Mouse (Mus musculus): ENCODE data around the gene Otof. TPM values are rescaled to one million over a fixed set of nuclear protein-coding genes. Genes with fewer than 3 reads are reported as not detected.
A peak's percentile ranks its signal among the peaks of the same experiment; 100 is the strongest.

Otof gene
- polyA plus RNA-seq, 1 experiment from 2014 or later: 4.2 TPM

DNA sequence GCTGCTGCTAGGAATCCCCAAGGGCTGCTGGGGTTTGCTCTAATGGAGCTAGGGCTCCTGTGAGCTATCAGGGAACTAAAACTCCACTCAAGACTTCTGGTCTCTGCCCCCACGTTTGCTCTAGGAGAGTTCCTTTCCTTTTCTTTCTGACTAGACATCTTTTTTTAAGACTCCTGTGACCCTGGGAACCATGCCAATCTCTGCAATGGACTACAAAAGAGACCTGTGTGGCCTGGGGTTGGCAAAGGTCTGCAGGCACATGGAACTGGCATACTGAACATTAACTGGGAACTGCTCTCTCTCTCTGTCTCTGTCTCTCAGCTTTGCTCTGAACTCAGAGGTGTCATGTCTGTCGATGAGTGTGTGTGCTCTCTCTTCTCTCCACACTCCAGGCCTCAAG, 46.4 kb downstream of the Otof start:
- DNase-seq (ENCODE audit: low spot score): no peak
- 68% methylated on average over 2 of the region's 2 CpGs for WGBS

DNA sequence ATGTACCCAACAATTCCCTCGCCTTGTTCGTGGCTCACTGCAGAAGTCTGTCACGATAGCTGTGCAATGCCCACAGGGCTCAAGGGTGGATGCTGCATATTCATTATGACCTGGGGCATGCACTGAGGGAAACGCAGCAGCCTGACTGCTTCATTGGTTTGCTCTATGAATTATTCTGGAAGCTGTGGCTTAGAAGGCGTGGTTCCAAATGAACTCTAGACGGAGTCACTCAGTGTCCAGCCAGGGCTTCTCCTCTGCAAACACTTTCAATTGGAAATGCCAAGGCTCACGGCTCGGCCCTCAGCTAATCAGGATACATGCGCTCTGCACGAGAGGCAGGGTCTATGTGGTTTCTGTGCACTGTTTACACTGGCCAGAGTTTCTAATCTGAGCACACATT, 50.2 kb downstream of the Otof start:
- no peak overlapping the region for H3K4me2 ChIP-seq (replicated peaks)
- H3K4me1 ChIP-seq (replicated peaks; ENCODE audit: control insufficient read depth, insufficient read depth, low read length): peaks cover 11% of the 10 kb centered on the region
- ATAC-seq (ENCODE audit: low FRiP score) (no peak), DNase-seq (ENCODE audit: low spot score) (no peak)
- no peak overlapping the region for H3K9ac ChIP-seq
- H3K4me3 ChIP-seq (replicated peaks; ENCODE audit: low read length): no peak overlapping the region
- H3K27ac ChIP-seq: no peak overlapping the region
- H3K27me3 ChIP-seq (ENCODE audit: control insufficient read depth, insufficient read depth, low read length): no peaks in the 10 kb centered on the region
- 43% methylated on average over 10 of the region's 10 CpGs for WGBS
- H3K9me3 ChIP-seq (ENCODE audit: control insufficient read depth, low read length): no peaks in the 10 kb centered on the region
- no peaks in the 10 kb centered on the region for H3K36me3 ChIP-seq (replicated peaks; ENCODE audit: control insufficient read depth, insufficient read depth)

More for the DNA sequence above, 46.4 kb downstream of the Otof start:
- Histone ChIP-seq H3K4me3 (replicated peaks; ENCODE audit: low read length) (no peak overlapping the region), H3K27ac (no peak overlapping the region), H3K4me2 (replicated peaks) (no peak overlapping the region), H3K36me3 (replicated peaks; ENCODE audit: control insufficient read depth, insufficient read depth) (no peaks in the 10 kb centered on the region), H3K4me1 (replicated peaks; ENCODE audit: control insufficient read depth, insufficient read depth, low read length) (0 out of 2 replicates have a peak, but pooled peaks cover 7% of the 10 kb centered on the region), H3K9me3 (ENCODE audit: control insufficient read depth, low read length) (no peaks in the 10 kb centered on the region), H3K9ac (no peak overlapping the region), H3K27me3 (ENCODE audit: control insufficient read depth, insufficient read depth, low read length) (no peaks in the 10 kb centered on the region)
- no peak for ATAC-seq (ENCODE audit: low FRiP score)

DNA sequence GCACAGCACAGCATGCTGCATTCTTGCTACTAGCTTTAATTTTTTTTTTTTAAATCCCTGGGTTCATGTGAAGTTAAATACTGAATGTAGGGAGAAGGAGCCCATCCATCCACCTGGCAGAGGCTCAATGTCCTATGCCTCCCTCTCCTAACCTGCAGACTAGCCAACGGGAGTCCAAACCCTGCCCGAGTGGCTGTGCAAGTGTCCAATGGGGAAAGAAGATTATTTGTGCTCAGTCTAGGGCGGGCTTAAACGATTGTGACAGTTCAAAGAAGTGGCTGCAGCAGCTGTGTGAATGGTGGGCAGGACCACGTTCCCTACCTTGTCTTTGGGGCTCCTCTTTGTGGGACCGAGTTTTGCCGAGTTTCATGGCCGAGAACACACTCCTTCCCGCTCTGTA, 54.9 kb downstream of the Otof start:
- WGBS: 11% methylated on average over 9 of the region's 9 CpGs
- Histone ChIP-seq H3K4me1 (replicated peaks; ENCODE audit: control insufficient read depth, insufficient read depth, low read length) (peaks cover 8% of the 10 kb centered on the region), H3K4me2 (replicated peaks) (peak overlapping the region; percentile 28; the same call in 1 of the 2 replicates), H3K9ac (0 out of 2 replicates have a peak overlapping the region, but pooled peaks have one; percentile 1), H3K36me3 (replicated peaks; ENCODE audit: control insufficient read depth, insufficient read depth) (no peaks in the 10 kb centered on the region), H3K9me3 (ENCODE audit: control insufficient read depth, low read length) (no peaks in the 10 kb centered on the region), H3K27me3 (ENCODE audit: control insufficient read depth, insufficient read depth, low read length) (no peaks in the 10 kb centered on the region), H3K4me3 (replicated peaks; ENCODE audit: low read length) (no peak overlapping the region), H3K27ac (no peak overlapping the region)
- ATAC-seq (ENCODE audit: low FRiP score) (no peak; the same call in 1 of the 2 replicates), DNase-seq (ENCODE audit: low spot score) (peak; percentile 39)

DNA sequence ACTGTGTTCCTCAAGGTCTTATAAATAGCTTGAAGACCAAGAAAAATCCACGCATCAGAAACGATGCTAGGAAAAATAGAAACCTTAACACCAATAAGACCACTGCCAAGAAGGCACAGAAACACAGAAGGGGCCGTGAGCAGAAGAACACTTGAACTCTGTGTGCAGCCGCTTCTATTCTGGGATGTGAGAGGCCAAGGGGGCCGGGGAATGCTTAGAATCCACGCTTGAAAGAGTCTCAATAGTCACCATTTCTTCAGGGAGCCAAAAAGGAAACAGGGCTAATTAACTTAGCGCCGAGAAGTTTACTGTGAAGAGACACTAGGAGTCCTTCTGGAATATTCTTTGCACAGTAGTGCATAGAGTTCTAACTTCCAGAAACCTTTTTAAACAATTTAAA, 60.6 kb downstream of the Otof start:
- WGBS: 12% methylated on average over 8 of the region's 8 CpGs
- no peak overlapping the region for H3K27ac ChIP-seq
- no peak overlapping the region for H3K9ac ChIP-seq
- no peak for ATAC-seq (ENCODE audit: low FRiP score)
- no peaks in the 10 kb centered on the region for H3K27me3 ChIP-seq (ENCODE audit: control insufficient read depth, insufficient read depth, low read length)
- H3K9me3 ChIP-seq (ENCODE audit: control insufficient read depth, low read length): no peaks in the 10 kb centered on the region
- no peak overlapping the region for H3K4me3 ChIP-seq (replicated peaks; ENCODE audit: low read length)
- no peaks in the 10 kb centered on the region for H3K4me1 ChIP-seq (replicated peaks; ENCODE audit: control insufficient read depth, insufficient read depth, low read length)
- no peak for DNase-seq (ENCODE audit: low spot score)
- no peak overlapping the region for H3K4me2 ChIP-seq (replicated peaks)
- H3K36me3 ChIP-seq (replicated peaks; ENCODE audit: control insufficient read depth, insufficient read depth): no peaks in the 10 kb centered on the region

GRCm38 (mm10) chr5:30400521-30400920, 61.2 kb downstream of the Otof start:
- Histone ChIP-seq H3K9ac (no peak overlapping the region), H3K27ac (no peak overlapping the region)
- 86% methylated on average over 5 of the region's 5 CpGs for WGBS

DNA sequence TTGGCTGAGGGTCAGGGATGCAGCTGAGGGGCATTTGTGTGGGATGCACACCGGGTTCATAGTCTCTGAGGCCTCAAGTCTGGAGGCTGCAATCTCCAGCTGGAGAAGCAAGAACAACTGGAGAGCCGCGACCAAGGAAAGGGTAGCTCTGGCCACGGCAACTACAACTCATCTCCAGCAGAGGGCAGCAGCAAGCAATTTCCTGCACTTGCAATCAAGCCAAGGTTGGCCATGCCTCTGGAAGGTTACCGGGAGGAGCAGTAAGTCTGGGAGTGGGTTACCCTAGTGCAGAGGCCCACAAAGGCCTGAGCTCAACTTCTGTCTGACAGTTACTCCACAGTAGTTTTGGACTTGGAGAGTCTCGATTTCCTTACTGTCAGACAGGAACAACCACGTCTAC, 70.3 kb downstream of the Otof start:
- H3K4me3 ChIP-seq (replicated peaks; ENCODE audit: low read length): no peak overlapping the region
- ATAC-seq (ENCODE audit: low FRiP score): no peak
- H3K9me3 ChIP-seq (ENCODE audit: control insufficient read depth, low read length): no peaks in the 10 kb centered on the region
- H3K9ac ChIP-seq: no peak overlapping the region
- no peaks in the 10 kb centered on the region for H3K27me3 ChIP-seq (ENCODE audit: control insufficient read depth, insufficient read depth, low read length)
- H3K4me1 ChIP-seq (replicated peaks; ENCODE audit: control insufficient read depth, insufficient read depth, low read length): no peaks in the 10 kb centered on the region
- H3K27ac ChIP-seq: no peak overlapping the region
- no peak overlapping the region for H3K4me2 ChIP-seq (replicated peaks)
- WGBS: 30% methylated on average over 7 of the region's 7 CpGs
- H3K36me3 ChIP-seq (replicated peaks; ENCODE audit: control insufficient read depth, insufficient read depth): no peaks in the 10 kb centered on the region
- DNase-seq (ENCODE audit: low spot score): peak; percentile 85

More at GRCm38 (mm10) chr5:30400521-30400920, 61.2 kb downstream of the Otof start:
- Histone ChIP-seq H3K4me2 (replicated peaks) (no peak overlapping the region), H3K9me3 (ENCODE audit: control insufficient read depth, low read length) (no peaks in the 10 kb centered on the region), H3K36me3 (replicated peaks; ENCODE audit: control insufficient read depth, insufficient read depth) (no peaks in the 10 kb centered on the region), H3K4me3 (replicated peaks; ENCODE audit: low read length) (no peak overlapping the region), H3K4me1 (replicated peaks; ENCODE audit: control insufficient read depth, insufficient read depth, low read length) (no peaks in the 10 kb centered on the region), H3K27me3 (ENCODE audit: control insufficient read depth, insufficient read depth, low read length) (no peaks in the 10 kb centered on the region)
- DNase-seq (ENCODE audit: low spot score) (no peak), ATAC-seq (ENCODE audit: low FRiP score) (no peak)

GRCm38 (mm10) chr5:30389836-30390235, 71.9 kb downstream of the Otof start:
- Histone ChIP-seq H3K4me2 (replicated peaks) (no peak overlapping the region), H3K27me3 (ENCODE audit: control insufficient read depth, insufficient read depth, low read length) (no peaks in the 10 kb centered on the region), H3K27ac (no peak overlapping the region), H3K36me3 (replicated peaks; ENCODE audit: control insufficient read depth, insufficient read depth) (no peaks in the 10 kb centered on the region), H3K9me3 (ENCODE audit: control insufficient read depth, low read length) (no peaks in the 10 kb centered on the region), H3K4me1 (replicated peaks; ENCODE audit: control insufficient read depth, insufficient read depth, low read length) (no peaks in the 10 kb centered on the region), H3K9ac (no peak overlapping the region), H3K4me3 (replicated peaks; ENCODE audit: low read length) (no peak overlapping the region)
- ATAC-seq (ENCODE audit: low FRiP score): no peak
- WGBS: 87% methylated on average over 5 of the region's 5 CpGs
- no peak for DNase-seq (ENCODE audit: low spot score)

DNA sequence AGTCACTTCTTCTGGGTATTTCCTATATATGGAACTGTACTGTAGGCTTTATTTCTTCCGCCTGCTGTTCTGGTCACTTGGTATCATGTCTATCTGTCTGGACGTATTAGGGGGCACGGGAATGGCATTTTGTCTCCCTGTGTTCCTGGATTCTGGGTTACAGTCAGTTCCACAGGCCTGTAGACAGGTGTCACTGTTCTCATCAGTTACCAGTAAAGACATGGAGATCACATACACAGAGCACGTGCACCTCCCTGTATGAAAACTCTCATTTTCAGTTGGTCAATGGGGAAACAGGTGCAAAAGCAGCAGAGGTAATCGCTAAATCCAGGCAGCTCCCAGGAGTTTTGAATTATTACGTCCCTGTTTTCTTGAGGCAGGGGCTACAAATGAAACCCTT, 74.0 kb downstream of the Otof start:
- DNase-seq (ENCODE audit: low spot score) (peak; percentile 32), ATAC-seq (ENCODE audit: low FRiP score) (no peak)
- 83% methylated on average over 6 of the region's 6 CpGs for WGBS
- no peaks in the 10 kb centered on the region for H3K36me3 ChIP-seq (replicated peaks; ENCODE audit: control insufficient read depth, insufficient read depth)
- no peak overlapping the region for H3K4me2 ChIP-seq (replicated peaks)
- no peaks in the 10 kb centered on the region for H3K27me3 ChIP-seq (ENCODE audit: control insufficient read depth, insufficient read depth, low read length)
- no peaks in the 10 kb centered on the region for H3K9me3 ChIP-seq (ENCODE audit: control insufficient read depth, low read length)
- H3K4me1 ChIP-seq (replicated peaks; ENCODE audit: control insufficient read depth, insufficient read depth, low read length): no peaks in the 10 kb centered on the region
- no peak overlapping the region for H3K9ac ChIP-seq
- H3K27ac ChIP-seq: no peak overlapping the region
- no peak overlapping the region for H3K4me3 ChIP-seq (replicated peaks; ENCODE audit: low read length)

- Histone ChIP-seq H3K36me3 (replicated peaks; ENCODE audit: control insufficient read depth, insufficient read depth) (no peaks in the 10 kb centered on the region), H3K4me2 (replicated peaks) (no peak overlapping the region), H3K4me1 (replicated peaks; ENCODE audit: control insufficient read depth, insufficient read depth, low read length) (no peaks in the 10 kb centered on the region), H3K9ac (no peak overlapping the region), H3K4me3 (replicated peaks; ENCODE audit: low read length) (no peak overlapping the region), H3K27me3 (ENCODE audit: control insufficient read depth, insufficient read depth, low read length) (no peaks in the 10 kb centered on the region), H3K9me3 (ENCODE audit: control insufficient read depth, low read length) (no peaks in the 10 kb centered on the region), H3K27ac (no peak overlapping the region)
- DNase-seq (ENCODE audit: low spot score) (no peak), ATAC-seq (ENCODE audit: low FRiP score) (no peak)
- WGBS: 60% methylated on average over 7 of the region's 7 CpGs
Observed at GRCm38 (mm10) chr5:30382876-30383275, 78.9 kb downstream of the Otof start.

DNA sequence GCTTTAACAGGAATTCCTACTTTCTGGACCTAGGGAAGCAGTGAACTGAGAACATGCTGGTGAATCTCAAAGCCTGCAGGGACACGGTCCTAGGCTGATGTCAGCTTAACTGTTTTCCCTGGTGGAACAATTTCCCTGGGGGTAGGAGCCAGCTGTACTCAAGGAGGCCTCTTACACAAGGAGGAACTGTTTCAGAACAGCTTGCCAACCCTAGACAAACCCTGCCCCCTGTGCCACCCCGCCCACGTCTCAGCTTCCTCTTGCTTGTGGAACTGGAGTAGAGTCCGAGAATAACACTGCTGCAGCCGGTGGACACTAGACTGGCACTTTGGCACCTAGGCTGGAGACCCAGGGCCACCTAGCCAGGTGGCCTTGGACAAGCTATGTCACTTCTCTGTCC, 92.3 kb downstream of the Otof start:
- Histone ChIP-seq H3K9ac (no peak overlapping the region), H3K4me1 (replicated peaks; ENCODE audit: control insufficient read depth, insufficient read depth, low read length) (no peaks in the 10 kb centered on the region), H3K9me3 (ENCODE audit: control insufficient read depth, low read length) (no peaks in the 10 kb centered on the region), H3K4me2 (replicated peaks) (no peak overlapping the region), H3K27me3 (ENCODE audit: control insufficient read depth, insufficient read depth, low read length) (no peaks in the 10 kb centered on the region), H3K4me3 (replicated peaks; ENCODE audit: low read length) (no peak overlapping the region), H3K36me3 (replicated peaks; ENCODE audit: control insufficient read depth, insufficient read depth) (no peaks in the 10 kb centered on the region), H3K27ac (no peak overlapping the region)
- ATAC-seq (ENCODE audit: low FRiP score) (no peak), DNase-seq (ENCODE audit: low spot score) (no peak)
- 73% methylated on average over 5 of the region's 5 CpGs for WGBS
